Mouse (Mus musculus) layer of hippocampus, postnatal 10 days (tissue): ENCODE results near the gene Gabpb1. TPM values are rescaled to one million over a fixed set of nuclear protein-coding genes. Genes with fewer than 3 reads are reported as not detected.

Experiments used
- DNase-seq, 2 experiments: peaks; one replicate each; pipeline ENCODE4 v3.0.0; 2021; ENCODE audit warnings: low spot score in 2 of 2
- total RNA-seq, 2 experiments: library from RNA; stranded (reverse); gene quantifications; 2 replicates each; pipeline ENCODE4 v1.2.3; 2021

Gene Gabpb1
- total RNA-seq, 2 experiments from 2014 or later = 20.1 to 22.1 TPM

DNA sequence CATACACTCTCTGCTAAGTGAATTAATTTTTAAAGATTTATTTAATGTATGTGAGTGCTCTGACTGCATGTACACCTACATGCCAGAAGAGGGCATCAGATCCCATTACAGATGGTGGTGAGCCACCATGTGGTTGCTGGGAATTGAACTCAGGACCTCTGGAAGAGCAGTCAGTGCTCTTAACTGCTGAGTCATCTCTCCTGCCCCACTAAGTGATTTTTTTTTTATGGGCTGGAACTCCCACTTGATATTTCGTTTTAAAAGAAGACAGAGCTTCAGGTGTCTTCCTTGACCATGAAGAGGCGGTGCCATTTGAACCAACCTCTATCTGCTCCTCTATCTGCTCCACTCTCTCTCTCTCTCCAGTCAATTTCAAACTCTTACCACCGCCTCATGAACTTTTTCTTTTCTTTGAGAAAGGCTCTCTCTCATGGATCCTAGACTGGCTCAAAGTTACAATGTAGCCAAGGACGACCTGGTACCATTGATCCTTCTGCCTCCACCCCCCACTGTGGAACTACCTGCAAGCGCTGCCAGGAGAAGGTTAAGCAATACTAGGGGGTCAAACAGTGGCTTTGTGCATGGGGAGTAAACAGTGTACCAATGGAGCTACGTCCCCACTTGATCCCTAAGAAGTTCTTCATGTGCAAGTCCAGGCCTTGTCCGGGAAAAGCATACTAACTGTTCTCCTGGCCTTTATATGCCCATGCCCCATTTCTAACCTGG, 79.6 kb downstream of the Gabpb1 start:
- no peak for DNase-seq

DNA sequence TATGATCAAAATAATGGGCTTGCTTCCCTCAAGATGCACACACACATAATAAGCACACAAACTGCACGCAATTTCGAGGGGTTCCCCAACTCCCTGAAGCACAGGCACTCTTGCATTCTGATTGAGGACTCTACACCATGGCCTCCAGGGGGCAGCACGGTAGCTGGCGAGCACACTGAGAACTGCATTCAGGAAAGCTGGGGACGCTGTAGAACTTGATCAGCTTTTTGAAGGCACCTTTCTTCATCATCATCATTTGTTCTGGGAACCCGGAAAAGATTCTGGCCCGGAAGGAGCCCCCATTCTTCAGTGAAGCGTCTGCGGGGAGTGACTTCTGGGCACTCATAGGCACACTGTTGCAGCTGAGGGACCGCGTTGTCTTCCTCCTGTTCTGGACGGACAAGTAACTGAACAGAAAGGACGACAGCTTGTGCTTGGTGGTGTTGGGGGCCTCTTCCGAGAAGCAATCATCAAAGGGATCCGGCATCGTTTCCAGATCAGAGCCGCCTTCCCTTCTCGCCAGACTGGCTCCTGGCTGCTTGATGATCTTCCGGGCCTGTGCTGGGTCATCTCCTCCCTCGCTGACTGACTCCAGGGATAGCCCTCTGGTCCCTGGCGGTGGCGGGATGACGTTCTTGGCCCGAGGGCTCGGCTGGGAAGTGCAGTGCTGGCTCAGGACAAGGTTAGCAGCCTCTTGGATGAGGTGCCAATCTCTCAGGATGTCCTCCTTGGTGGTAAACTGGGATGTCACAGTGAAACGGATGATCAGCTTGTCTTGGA, 82.1 kb downstream of the Gabpb1 start:
- peak; percentile 71 to 79 for DNase-seq

DNA sequence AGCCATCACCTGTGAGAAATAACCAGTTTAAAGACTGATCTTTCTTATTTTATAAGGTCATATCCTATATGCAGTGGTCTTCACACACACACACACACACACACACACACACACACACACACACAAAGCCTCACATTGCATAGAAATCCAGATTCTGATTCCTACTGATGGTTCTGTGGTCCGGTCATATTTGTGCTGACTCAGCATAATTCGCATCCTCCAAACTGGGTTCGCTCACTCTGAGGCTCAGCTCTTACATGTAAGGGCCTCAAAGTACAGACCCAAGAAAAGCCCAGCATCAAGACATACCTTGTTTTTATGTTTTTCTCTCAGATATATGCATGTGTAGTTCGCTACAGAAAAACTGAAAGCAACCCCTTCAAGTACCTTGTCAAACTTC, 84.8 kb downstream of the Gabpb1 start:
- no peak for DNase-seq

DNA sequence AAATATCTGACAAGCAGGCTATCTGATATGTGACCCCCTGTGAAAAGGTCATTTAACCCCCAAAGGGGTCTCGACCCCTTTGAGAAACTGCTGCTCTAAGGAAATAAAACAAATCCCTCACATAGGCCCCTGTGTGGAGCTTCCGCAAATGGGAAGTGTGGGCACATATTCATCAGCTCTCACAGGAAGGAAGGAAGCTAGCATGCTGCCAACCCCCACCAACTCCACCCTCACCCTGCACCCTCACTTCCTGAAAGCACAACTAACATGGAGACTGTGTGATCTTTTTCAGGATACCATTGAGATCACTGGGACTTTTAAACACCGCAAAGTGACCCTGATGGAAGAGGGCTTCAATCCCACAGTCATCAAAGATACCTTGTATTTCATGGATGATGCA, 88.7 kb downstream of the Gabpb1 start:
- no peak for DNase-seq

DNA sequence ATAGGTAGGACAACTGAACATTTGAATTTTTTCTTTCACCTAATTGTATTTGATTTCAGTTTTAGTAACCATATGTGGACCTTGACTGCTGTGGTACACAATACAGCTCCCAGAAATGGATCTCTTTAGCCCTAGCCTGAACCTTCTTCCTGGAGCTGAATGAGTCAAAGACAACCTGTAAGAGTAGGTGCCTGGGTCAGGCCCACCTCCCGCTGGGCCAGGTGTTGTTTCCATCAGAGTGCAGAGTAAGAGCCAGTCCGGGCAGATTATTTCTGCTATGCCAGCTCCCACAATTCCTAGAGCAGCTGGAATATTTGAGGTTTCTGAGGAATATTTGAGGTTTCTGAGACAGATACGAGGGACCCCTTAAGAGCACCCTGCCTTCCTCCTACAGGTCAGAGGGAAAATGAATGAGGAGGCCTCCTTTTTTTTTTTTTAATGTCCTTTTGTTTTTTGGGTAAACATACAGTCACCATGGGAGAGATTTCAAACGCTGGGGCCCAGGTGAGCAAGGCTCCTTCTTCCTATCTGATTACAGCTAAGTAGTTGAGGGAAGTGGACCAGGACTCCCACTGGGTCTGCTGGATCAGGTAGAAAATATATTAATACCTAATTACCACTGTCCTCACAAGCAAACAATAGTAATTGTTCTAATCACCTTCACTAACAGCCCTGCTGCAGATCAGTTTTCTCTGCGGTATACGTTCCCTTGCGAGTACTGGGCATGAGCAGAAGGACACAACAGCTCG, 91.3 kb downstream of the Gabpb1 start:
- no peak for DNase-seq

DNA sequence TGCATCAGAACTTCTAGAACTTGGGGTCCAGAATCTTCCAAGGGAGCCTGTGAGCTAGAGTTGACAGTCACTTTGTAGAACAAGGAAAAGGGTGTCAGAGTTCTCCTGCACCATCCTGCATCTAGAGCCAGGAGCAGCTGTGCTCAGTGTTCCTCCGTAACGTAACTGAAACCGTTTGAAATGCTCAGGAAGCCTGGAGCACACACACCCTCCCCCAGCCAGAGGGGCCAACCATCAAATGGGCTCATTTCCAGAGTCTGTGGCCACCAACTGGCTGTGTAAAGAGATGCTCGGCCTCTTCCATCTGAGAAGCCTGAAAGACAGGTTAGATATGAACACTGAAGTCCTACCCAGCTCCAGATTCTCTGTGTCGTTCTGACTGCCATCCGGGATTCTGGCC, 92.2 kb downstream of the Gabpb1 start:
- no peak for DNase-seq

DNA sequence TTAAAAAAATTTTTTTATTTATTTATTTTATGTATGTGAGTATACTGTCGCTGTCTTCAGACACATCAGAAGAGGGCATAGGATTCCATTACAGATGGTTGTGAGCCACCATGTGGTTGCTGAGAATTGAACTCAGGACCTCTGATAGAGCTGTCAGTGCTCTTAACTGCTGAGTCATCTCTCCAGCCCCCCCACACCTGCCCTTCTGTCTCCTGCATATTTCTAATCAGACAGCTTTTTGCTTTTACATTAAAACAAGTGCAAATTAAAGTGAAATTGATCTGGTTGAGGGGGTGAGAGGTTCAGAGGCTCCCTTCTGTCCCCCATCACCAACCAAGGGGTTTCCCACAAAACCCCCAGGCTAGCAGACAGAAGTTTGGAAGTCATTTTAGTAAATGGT, 96.9 kb downstream of the Gabpb1 start:
- DNase-seq = no peak

Other genes starting within 250 kb of the Gabpb1 start
- under 1 TPM in 1 of 2 experiments, not detected in 1; 0.21 TPM for gene Atp8b4, start 175.7 kb downstream of the Gabpb1 start, total RNA-seq
- gene Slc27a2, start 123.9 kb downstream of the Gabpb1 start, total RNA-seq = 1 to 10 TPM; 6.2 to 7.0 TPM
- gene Hdc, start 57.0 kb downstream of the Gabpb1 start, total RNA-seq = 1 to 10 TPM; 1.3 to 1.8 TPM
- gene Usp8, start 31.0 kb upstream of the Gabpb1 start, total RNA-seq = 10 to 100 TPM; 35.2 to 38.7 TPM
- gene Usp50, start 107.1 kb upstream of the Gabpb1 start, total RNA-seq = under 1 TPM; 0.46 to 0.67 TPM
- 10 to 100 TPM; 38.2 to 42.5 TPM for gene Trpm7, start 199.9 kb upstream of the Gabpb1 start, total RNA-seq